Mouse (Mus musculus): ENCODE measurements at regions not wholly inside any gene's neighbourhood (a gene's known extent, or its start where the extent isn't known, plus 50 kb on each side); places are given as distances from the start of the nearest gene placed in this dataset.

DNA sequence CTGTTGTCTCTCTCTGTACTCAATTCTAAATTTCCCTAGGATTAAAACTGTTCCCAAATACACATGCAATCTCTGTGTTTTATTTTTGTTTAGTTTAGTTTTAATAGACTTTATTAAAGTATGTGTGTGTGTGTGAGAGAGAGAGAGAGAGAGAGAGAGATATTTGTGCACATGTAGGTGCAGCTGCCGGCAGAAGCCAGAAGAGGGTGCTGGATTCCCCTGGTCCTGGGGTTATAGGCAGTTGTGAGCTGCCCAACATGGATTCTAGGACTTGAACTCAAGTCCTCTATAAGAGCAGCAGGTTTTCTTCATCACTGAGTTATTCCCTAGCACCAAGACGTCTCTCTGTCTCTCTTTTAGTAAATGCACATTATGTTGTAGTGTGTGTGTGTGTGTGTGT is 64.7 kb upstream of the Slc22a12 start:
- no peak for ATAC-seq (replicated peaks)
- WGBS, result 75% methylated on average over 2 of the region's 2 CpGs
- no peaks in the 10 kb centered on the region for H3K9me3 ChIP-seq
- H3K27ac ChIP-seq (replicated peaks), result no peak overlapping the region
- H3K4me1 ChIP-seq, result peaks cover 11% of the 10 kb centered on the region
- H3K4me3 ChIP-seq, result no peak overlapping the region
- no peaks in the 10 kb centered on the region for H3K36me3 ChIP-seq
- H3K27me3 ChIP-seq, result no peaks in the 10 kb centered on the region
- no peak overlapping the region for H3K9ac ChIP-seq (replicated peaks)
- no peak overlapping the region for H3K4me2 ChIP-seq (replicated peaks)

DNA sequence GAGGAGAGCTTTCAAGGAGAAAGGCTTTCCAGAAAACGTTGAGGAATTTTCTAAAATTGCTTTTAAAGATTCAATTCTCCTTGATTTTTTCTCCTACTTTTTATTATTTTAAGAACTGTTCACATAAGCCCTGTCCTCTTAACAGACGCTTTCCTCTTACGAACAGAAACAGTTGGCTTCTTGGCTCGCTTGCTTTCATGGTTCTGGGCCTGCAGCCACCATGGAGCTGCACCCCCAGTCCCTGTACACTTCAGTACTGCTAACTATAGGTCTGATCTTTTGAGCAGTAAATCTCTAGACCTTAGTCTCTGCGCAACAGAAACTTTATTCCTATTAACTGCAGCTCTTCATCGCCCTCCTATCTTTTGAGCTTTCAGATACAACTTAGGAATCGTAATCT is 63.8 kb upstream of the Slc22a12 start:
- Histone ChIP-seq H3K4me3 (no peak overlapping the region), H3K9me3 (no peaks in the 10 kb centered on the region), H3K4me2 (replicated peaks) (no peak overlapping the region), H3K36me3 (no peaks in the 10 kb centered on the region), H3K9ac (replicated peaks) (no peak overlapping the region), H3K4me1 (peaks cover 11% of the 10 kb centered on the region), H3K27me3 (no peaks in the 10 kb centered on the region), H3K27ac (replicated peaks) (no peak overlapping the region)
- WGBS, result 74% methylated on average over 7 of the region's 7 CpGs
- no peak for ATAC-seq (replicated peaks)

DNA sequence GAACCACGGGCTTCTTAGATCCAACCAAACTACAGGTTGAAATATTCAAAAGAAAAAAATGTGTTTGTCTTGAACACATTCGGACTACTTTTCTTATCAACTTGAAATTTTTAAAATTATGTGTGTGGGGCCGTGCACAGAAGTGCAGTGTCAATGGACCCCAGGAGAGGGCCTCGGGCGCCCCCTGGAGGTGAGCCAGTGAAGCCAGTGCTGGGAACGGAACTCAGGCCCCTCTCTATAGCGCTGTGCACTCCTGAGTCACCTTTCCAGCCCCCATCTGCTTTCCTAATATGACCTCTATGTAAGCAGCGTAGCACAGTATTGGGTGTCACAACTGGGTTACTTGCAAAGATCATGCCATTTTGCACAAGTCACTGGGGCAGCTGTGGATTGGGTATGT is 61.9 kb upstream of the Slc22a12 start:
- Histone ChIP-seq H3K4me2 (replicated peaks) (no peak overlapping the region), H3K9me3 (no peaks in the 10 kb centered on the region), H3K27ac (replicated peaks) (no peak overlapping the region), H3K4me1 (peaks cover 6% of the 10 kb centered on the region), H3K4me3 (no peak overlapping the region), H3K27me3 (no peaks in the 10 kb centered on the region), H3K9ac (replicated peaks) (no peak overlapping the region), H3K36me3 (no peaks in the 10 kb centered on the region)
- no peak for ATAC-seq (replicated peaks)
- WGBS, result 64% methylated on average over 8 of the region's 8 CpGs

GRCm38 (mm10) chr19:6600873-6601530 is 58.2 kb upstream of the Slc22a12 start:
- Histone ChIP-seq H3K4me3 (no peak overlapping the region), H3K9ac (replicated peaks) (no peak overlapping the region), H3K27me3 (no peaks in the 10 kb centered on the region), H3K9me3 (no peaks in the 10 kb centered on the region), H3K27ac (replicated peaks) (no peak overlapping the region), H3K4me2 (replicated peaks) (no peak overlapping the region), H3K4me1 (no peaks in the 10 kb centered on the region; the same call in 1 of the 2 replicates), H3K36me3 (no peaks in the 10 kb centered on the region)
- WGBS, result 55% methylated on average over 12 of the region's 12 CpGs
- ATAC-seq (replicated peaks), result no peak

GRCm38 (mm10) chr19:6599281-6599680 is 56.4 kb upstream of the Slc22a12 start:
- no peak overlapping the region for H3K4me3 ChIP-seq
- H3K4me2 ChIP-seq (replicated peaks), result no peak overlapping the region
- H3K27me3 ChIP-seq, result no peaks in the 10 kb centered on the region
- H3K27ac ChIP-seq (replicated peaks), result no peak overlapping the region
- H3K9me3 ChIP-seq, result no peaks in the 10 kb centered on the region
- 89% methylated on average over 3 of the region's 3 CpGs for WGBS
- no peaks in the 10 kb centered on the region for H3K4me1 ChIP-seq
- no peaks in the 10 kb centered on the region for H3K36me3 ChIP-seq
- no peak for ATAC-seq (replicated peaks)
- H3K9ac ChIP-seq (replicated peaks), result no peak overlapping the region

DNA sequence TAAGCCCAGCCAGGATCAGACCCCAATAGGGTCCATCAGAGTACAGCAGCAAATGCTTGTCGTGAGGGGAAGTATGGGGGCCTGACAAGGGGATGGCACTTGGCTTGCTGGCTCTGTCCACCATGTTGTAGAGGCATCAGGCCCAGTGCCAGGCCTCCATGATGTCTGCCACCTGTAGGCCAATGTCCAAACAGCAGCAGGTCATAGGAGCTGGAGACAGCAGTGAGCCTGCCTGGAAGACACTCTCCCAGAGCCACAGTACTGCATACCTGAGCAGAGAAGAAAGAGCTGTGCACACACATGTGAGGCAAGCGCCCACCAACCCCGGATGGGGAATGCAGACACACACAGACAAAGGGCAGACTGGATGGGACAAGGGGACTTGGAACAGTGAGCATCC is 55.4 kb upstream of the Slc22a12 start:
- 81% methylated on average over 3 of the region's 3 CpGs for WGBS

DNA sequence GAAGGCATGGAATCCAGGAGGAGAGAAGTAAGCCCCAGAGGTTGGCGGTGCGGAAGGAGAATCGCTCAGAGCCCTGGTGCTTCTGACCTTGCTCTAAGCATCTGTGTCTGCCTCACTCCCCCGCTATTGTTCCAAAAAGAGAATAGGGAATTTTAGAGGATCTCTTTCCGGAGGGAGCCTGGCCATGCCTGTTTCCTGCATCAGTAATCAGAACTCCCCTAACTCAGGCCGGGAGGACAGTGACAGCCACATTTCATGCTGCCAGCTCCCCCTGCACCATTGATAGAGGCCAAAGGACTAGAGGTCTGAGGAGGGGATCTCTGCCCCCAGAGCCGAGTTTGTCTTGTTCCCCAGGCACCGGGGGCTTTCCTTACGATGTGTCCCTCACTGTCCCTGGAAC is 53.0 kb upstream of the Slc22a12 start:
- H3K9ac ChIP-seq (replicated peaks), result no peak overlapping the region
- H3K4me1 ChIP-seq, result no peaks in the 10 kb centered on the region
- no peak overlapping the region for H3K4me3 ChIP-seq
- H3K4me2 ChIP-seq (replicated peaks), result no peak overlapping the region
- ATAC-seq (replicated peaks), result no peak
- H3K9me3 ChIP-seq, result no peaks in the 10 kb centered on the region
- no peaks in the 10 kb centered on the region for H3K36me3 ChIP-seq
- WGBS, result 59% methylated on average over 9 of the region's 9 CpGs
- no peak overlapping the region for H3K27ac ChIP-seq (replicated peaks)
- H3K27me3 ChIP-seq, result no peaks in the 10 kb centered on the region

More for the DNA sequence above, 55.4 kb upstream of the Slc22a12 start:
- Histone ChIP-seq H3K4me2 (replicated peaks) (no peak overlapping the region), H3K36me3 (no peaks in the 10 kb centered on the region), H3K9me3 (no peaks in the 10 kb centered on the region), H3K27ac (replicated peaks) (no peak overlapping the region), H3K9ac (replicated peaks) (no peak overlapping the region), H3K27me3 (no peaks in the 10 kb centered on the region), H3K4me3 (no peak overlapping the region), H3K4me1 (no peaks in the 10 kb centered on the region)
- no peak for ATAC-seq (replicated peaks)

Measured in forebrain, embryonic 15.5 days (tissue).